Mouse (Mus musculus): ENCODE measurements around the gene Capn11.

GRCm38 (mm10) chr17:45695227-45696120, 36.3 kb upstream of the Capn11 start:
- TF ChIP-seq CTCF (IDR thresholded peaks at IDR 0.05; ENCODE audit: low read depth, low read length) (no peak), POLR2A (IDR thresholded peaks at IDR 0.05; ENCODE audit: extremely low read depth, insufficient read depth, low read length) (no peak)
